Mouse (Mus musculus) stomach, embryonic 14.5 days (tissue): ENCODE data around the gene Oprd1. TPM values are rescaled to one million over a fixed set of nuclear protein-coding genes. Genes with fewer than 3 reads are reported as not detected.

Experiments used
- ATAC-seq: fragments of 200-750 bp; cut with Nextera tagmentation; 2 replicates; pipeline ENCODE4 v1.8.0; 2017; ENCODE audit warnings: low read depth, moderate TSS enrichment; ENCODE audit not compliant: insufficient number of reproducible peaks, insufficient read depth, low FRiP score
- H3K27ac ChIP-seq: fragments of 300-500 bp; sonication (generic); 2 replicates; pipeline ENCODE4 v1.5.1; 2014; ENCODE audit warnings: mild to moderate bottlenecking, low read length, moderate library complexity, mixed read lengths
- H3K27me3 ChIP-seq: fragments of 300-500 bp; sonication (generic); 2 replicates; pipeline ENCODE4 v1.6.1; 2014; ENCODE audit warnings: low read length, control low read depth, mixed read lengths; ENCODE audit not compliant: control insufficient read depth, insufficient read depth
- H3K36me3 ChIP-seq: fragments of 300-500 bp; sonication (generic); 2 replicates; pipeline ENCODE4 v1.6.1; 2014; ENCODE audit warnings: mild to moderate bottlenecking, control low read depth, low read length, moderate library complexity, mixed read lengths; ENCODE audit not compliant: control insufficient read depth, insufficient read depth
- H3K4me1 ChIP-seq: fragments of 300-500 bp; sonication (generic); 2 replicates; pipeline ENCODE4 v1.6.1; 2014; ENCODE audit warnings: low read length, control low read depth, mixed read lengths; ENCODE audit not compliant: control insufficient read depth, insufficient read depth
- H3K4me2 ChIP-seq: fragments of 300-500 bp; sonication (generic); replicated peaks from 2 replicates; pipeline ENCODE4 v1.6.1; 2014; ENCODE audit warnings: low read depth, low read length, control low read depth
- H3K4me3 ChIP-seq: fragments of 300-500 bp; sonication (generic); 2 replicates; pipeline ENCODE4 v1.5.1; 2014; ENCODE audit warnings: low read depth, low read length, control low read depth
- H3K9ac ChIP-seq: fragments of 300-500 bp; sonication (generic); replicated peaks from 2 replicates; pipeline ENCODE4 v1.6.1; 2014; ENCODE audit warnings: low read depth, mild to moderate bottlenecking, control low read depth, low read length, moderate library complexity, mixed read lengths
- H3K9me3 ChIP-seq: fragments of 300-500 bp; sonication (generic); 2 replicates; pipeline ENCODE4 v1.6.1; 2016; ENCODE audit warnings: low read depth, low read length, control low read depth; ENCODE audit not compliant: control insufficient read depth
- WGBS: fragments of 180-500 bp; shearing (Covaris S2); extraction: QIAGEN DNeasy Blood & Tissue Kit; methylation state at CpG from one replicate; pipeline ENCODE4 v1.1.7; 2014; 5-methylcytosine and 5-hydroxymethylcytosine counted together
- polyA plus RNA-seq: library from polyadenylated mRNA; unstranded; fragments of >200 nt; fragmentation: Nextera tagmentation; extraction: Ambion mirVana; gene quantifications from 2 replicates; pipeline ENCODE4 v1.2.1, GENCODE M21; 2014

The Oprd1 gene
- polyA plus RNA-seq, 1 experiment from 2014 or later, result 0.07 TPM

DNA sequence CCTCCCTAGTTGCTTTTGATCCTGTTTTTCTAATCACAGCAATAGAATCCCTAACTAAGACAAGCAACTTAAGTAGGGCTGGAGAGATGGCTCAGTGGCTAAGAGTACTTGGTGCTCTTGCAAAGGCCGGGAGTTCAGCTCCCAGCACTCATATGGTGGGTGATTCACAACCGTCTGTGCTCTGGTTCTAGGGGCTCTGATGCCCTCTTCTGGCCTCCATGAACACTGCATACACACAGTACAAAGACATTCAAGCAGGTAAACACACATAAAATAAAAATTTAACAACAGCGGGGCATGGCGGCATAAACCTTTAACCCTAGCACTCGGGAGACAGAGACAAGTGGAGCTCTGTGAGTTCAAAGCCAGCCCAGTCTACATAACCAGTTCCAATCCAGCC lies 1.9 kb upstream of the Oprd1 start:
- H3K4me2 ChIP-seq, result no peak overlapping the region
- ATAC-seq, result no peak
- no peaks in the 10 kb centered on the region for H3K36me3 ChIP-seq
- peaks cover 18% of the 10 kb centered on the region; the same call in 1 of the 2 replicates for H3K27me3 ChIP-seq
- 0 out of 2 replicates have a peak, but pooled peaks cover 3% of the 10 kb centered on the region for H3K4me1 ChIP-seq
- no peak overlapping the region for H3K9ac ChIP-seq
- H3K9me3 ChIP-seq, result no peaks in the 10 kb centered on the region
- H3K27ac ChIP-seq, result no peak overlapping the region
- WGBS, result 71% methylated on average over 5 of the region's 5 CpGs
- no peak overlapping the region for H3K4me3 ChIP-seq

DNA sequence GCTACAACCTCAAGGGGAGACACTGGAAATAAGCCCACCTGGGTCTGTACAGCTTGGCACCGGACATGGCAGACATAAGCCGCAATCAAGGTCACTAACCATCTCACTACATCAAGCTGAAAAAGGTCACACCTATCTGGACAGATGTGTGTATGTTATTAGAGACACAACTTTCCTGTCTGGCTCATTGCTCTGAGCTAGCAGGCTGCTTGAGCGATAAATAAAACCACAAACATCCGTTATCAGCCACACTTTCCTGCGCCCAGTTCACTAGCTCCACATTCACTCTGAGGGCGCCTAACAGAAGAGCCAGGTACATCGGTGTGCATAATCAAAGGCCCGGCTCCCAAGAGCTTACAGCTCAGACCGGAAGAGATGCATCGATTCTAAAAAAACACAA lies 806 bp upstream of the Oprd1 start:
- Histone ChIP-seq H3K4me2 (peak overlapping the region; percentile 84; the same call in 1 of the 2 replicates), H3K9ac (no peak overlapping the region), H3K27me3 (peaks cover 18% of the 10 kb centered on the region; the same call in 1 of the 2 replicates), H3K36me3 (no peaks in the 10 kb centered on the region), H3K27ac (no peak overlapping the region), H3K4me3 (peak overlapping the region; percentile 47; the same call in 1 of the 2 replicates), H3K9me3 (no peaks in the 10 kb centered on the region), H3K4me1 (0 out of 2 replicates have a peak, but pooled peaks cover 3% of the 10 kb centered on the region)
- 31% methylated on average over 10 of the region's 10 CpGs for WGBS
- no peak for ATAC-seq

GRCm38 (mm10) chr4:132138640-132139039 lies 5.6 kb downstream of the Oprd1 start:
- no peaks in the 10 kb centered on the region for H3K9me3 ChIP-seq
- 84% methylated on average over 2 of the region's 2 CpGs for WGBS
- no peak overlapping the region for H3K4me2 ChIP-seq
- H3K4me3 ChIP-seq, result no peak overlapping the region
- no peak overlapping the region for H3K27ac ChIP-seq
- no peaks in the 10 kb centered on the region for H3K36me3 ChIP-seq
- H3K9ac ChIP-seq, result no peak overlapping the region
- no peak for ATAC-seq
- H3K27me3 ChIP-seq, result 0 out of 2 replicates have a peak, but pooled peaks cover 4% of the 10 kb centered on the region
- H3K4me1 ChIP-seq, result no peaks in the 10 kb centered on the region

DNA sequence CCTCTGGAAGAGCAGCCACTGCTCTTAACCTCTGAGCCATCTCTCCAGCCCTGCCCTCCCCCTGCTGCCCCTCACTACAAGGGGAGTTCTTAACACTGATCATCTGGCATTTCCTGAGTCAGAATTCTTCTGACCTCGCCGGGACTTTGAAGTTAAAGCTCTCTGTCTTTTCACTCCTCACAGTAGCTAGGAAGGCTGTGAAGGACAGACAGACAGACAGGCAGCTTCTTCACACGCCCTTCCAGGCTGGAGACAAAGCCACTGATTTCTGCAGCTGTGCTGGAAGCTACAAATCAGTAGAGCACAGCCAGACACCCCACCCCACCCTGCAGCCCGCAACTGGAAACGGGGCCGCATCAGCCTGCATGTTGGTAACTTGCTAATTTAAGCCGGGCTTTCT lies 7.3 kb downstream of the Oprd1 start:
- Histone ChIP-seq H3K9ac (no peak overlapping the region), H3K4me2 (no peak overlapping the region), H3K27ac (no peak overlapping the region), H3K4me3 (no peak overlapping the region), H3K4me1 (no peaks in the 10 kb centered on the region), H3K36me3 (no peaks in the 10 kb centered on the region), H3K27me3 (no peaks in the 10 kb centered on the region), H3K9me3 (no peaks in the 10 kb centered on the region)
- WGBS, result 73% methylated on average over 7 of the region's 7 CpGs
- ATAC-seq, result no peak

GRCm38 (mm10) chr4:132133920-132134319 lies 10.4 kb downstream of the Oprd1 start:
- H3K9ac ChIP-seq, result no peak overlapping the region
- H3K36me3 ChIP-seq, result no peaks in the 10 kb centered on the region
- WGBS, result 68% methylated on average over 16 of the region's 16 CpGs
- H3K4me3 ChIP-seq, result no peak overlapping the region
- H3K27ac ChIP-seq, result no peak overlapping the region
- no peak for ATAC-seq
- H3K27me3 ChIP-seq, result no peaks in the 10 kb centered on the region
- H3K9me3 ChIP-seq, result no peaks in the 10 kb centered on the region
- H3K4me1 ChIP-seq, result no peaks in the 10 kb centered on the region
- H3K4me2 ChIP-seq, result no peak overlapping the region

DNA sequence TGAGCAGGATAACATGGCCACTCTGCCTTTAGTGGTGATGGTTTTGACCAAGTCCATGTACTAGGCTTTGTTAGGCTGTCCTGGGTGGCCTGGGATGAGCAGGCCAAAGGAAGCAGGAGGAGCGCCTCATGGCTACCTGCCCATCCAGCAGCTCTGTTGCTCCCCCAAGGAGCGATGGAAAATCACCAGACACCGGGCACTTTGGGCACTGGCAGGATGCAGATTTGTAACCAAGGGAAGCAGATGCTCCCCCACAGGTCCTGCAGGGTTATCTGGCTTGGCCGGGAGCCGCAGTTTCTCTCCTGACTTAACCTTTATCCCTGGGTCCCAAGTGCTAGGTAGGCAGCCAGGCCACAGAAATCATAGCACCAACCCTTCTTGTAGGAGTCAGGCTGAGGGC lies 10.9 kb downstream of the Oprd1 start:
- Histone ChIP-seq H3K27ac (no peak overlapping the region), H3K4me3 (no peak overlapping the region), H3K4me1 (no peaks in the 10 kb centered on the region), H3K36me3 (no peaks in the 10 kb centered on the region), H3K9me3 (no peaks in the 10 kb centered on the region), H3K27me3 (no peaks in the 10 kb centered on the region), H3K4me2 (no peak overlapping the region), H3K9ac (no peak overlapping the region)
- 98% methylated on average over 5 of the region's 5 CpGs for WGBS
- no peak for ATAC-seq

- H3K4me2 ChIP-seq, result no peak overlapping the region
- H3K4me1 ChIP-seq, result no peaks in the 10 kb centered on the region
- no peak overlapping the region for H3K4me3 ChIP-seq
- no peak overlapping the region for H3K9ac ChIP-seq
- H3K36me3 ChIP-seq, result no peaks in the 10 kb centered on the region
- 66% methylated on average over 7 of the region's 7 CpGs for WGBS
- ATAC-seq, result no peak
- H3K27ac ChIP-seq, result no peak overlapping the region
- H3K27me3 ChIP-seq, result no peaks in the 10 kb centered on the region
- H3K9me3 ChIP-seq, result no peaks in the 10 kb centered on the region
Measured at GRCm38 (mm10) chr4:132132297-132132696, 12.0 kb downstream of the Oprd1 start.

- Histone ChIP-seq H3K4me1 (no peaks in the 10 kb centered on the region), H3K4me3 (no peak overlapping the region), H3K27me3 (no peaks in the 10 kb centered on the region), H3K9ac (no peak overlapping the region), H3K4me2 (no peak overlapping the region), H3K36me3 (no peaks in the 10 kb centered on the region), H3K27ac (no peak overlapping the region), H3K9me3 (no peaks in the 10 kb centered on the region)
- no peak for ATAC-seq
- WGBS, result 94% methylated on average over 7 of the region's 7 CpGs
Measured at GRCm38 (mm10) chr4:132131790-132132189, 12.5 kb downstream of the Oprd1 start.

DNA sequence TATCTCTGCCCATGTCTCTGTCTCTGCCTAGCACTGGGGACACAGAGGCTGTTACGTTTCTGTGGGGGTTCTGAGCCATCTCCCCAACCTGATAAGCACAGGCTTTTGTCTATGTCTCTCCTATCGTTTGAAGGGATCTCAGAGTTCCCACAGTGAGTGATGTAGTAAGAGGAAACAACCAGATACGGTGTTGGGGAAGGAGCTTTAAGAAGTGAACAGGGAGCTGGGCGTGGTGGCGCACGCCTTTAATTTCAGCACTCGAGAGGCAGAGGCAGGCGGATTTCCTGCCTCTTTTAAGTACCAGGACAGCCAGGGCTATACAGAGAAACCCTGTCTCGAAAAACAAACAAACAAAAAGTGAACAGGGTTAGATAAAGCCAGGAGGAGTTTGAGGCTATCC lies 13.2 kb downstream of the Oprd1 start:
- H3K27me3 ChIP-seq, result no peaks in the 10 kb centered on the region
- 83% methylated on average over 9 of the region's 9 CpGs for WGBS
- H3K9ac ChIP-seq, result no peak overlapping the region
- no peak overlapping the region for H3K27ac ChIP-seq
- no peak overlapping the region for H3K4me3 ChIP-seq
- H3K4me2 ChIP-seq, result no peak overlapping the region
- no peaks in the 10 kb centered on the region for H3K9me3 ChIP-seq
- no peaks in the 10 kb centered on the region for H3K4me1 ChIP-seq
- H3K36me3 ChIP-seq, result no peaks in the 10 kb centered on the region
- no peak for ATAC-seq
